Mouse (Mus musculus): ENCODE data around the gene Zcchc10. TPM values are rescaled to one million over a fixed set of nuclear protein-coding genes. Genes with fewer than 3 reads are reported as not detected.
A peak's percentile ranks its signal among the peaks of the same experiment; 100 is the strongest.

Gene Zcchc10
- total and polyA plus RNA-seq, 3 experiments: 3.8 to 7.9 (median 5.9) TPM

- DNase-seq: no peak
- no peak for TF ChIP-seq EP300 (IDR thresholded peaks at IDR 0.05; ENCODE audit: insufficient read depth, low read depth, low read length)
- TF ChIP-seq CTCF (IDR thresholded peaks at IDR 0.05): no peak
- no peak for TF ChIP-seq POLR2A (IDR thresholded peaks at IDR 0.05; ENCODE audit: insufficient read depth, low read depth, low read length)
- Histone ChIP-seq H3K27me3 (ENCODE audit: control insufficient read depth, insufficient read depth, low read length) (no peaks in the 10 kb centered on the region), H3K79me2 (replicated peaks; ENCODE audit: control insufficient read depth, insufficient read depth, low read length) (peaks cover 2% of the 10 kb centered on the region), H3K9ac (ENCODE audit: low read depth, low read length) (peak overlapping the region; percentile 70), H3K4me3 (peak overlapping the region; percentile 74), H3K27ac (peak overlapping the region; percentile 93), H3K4me1 (ENCODE audit: control insufficient read depth, insufficient read depth, low read length) (peaks cover 8% of the 10 kb centered on the region), H3K36me3 (ENCODE audit: control insufficient read depth, insufficient read depth, low read length) (peaks cover 25% of the 10 kb centered on the region)
- 43% methylated on average over 9 of the region's 9 CpGs for WGBS
- intact Hi-C loops (cut with DNase I): no loop called here
These were observed 23.3 kb upstream of the Zcchc10 start for GRCm38 (mm10) chr11:53301167-53301515.

DNA sequence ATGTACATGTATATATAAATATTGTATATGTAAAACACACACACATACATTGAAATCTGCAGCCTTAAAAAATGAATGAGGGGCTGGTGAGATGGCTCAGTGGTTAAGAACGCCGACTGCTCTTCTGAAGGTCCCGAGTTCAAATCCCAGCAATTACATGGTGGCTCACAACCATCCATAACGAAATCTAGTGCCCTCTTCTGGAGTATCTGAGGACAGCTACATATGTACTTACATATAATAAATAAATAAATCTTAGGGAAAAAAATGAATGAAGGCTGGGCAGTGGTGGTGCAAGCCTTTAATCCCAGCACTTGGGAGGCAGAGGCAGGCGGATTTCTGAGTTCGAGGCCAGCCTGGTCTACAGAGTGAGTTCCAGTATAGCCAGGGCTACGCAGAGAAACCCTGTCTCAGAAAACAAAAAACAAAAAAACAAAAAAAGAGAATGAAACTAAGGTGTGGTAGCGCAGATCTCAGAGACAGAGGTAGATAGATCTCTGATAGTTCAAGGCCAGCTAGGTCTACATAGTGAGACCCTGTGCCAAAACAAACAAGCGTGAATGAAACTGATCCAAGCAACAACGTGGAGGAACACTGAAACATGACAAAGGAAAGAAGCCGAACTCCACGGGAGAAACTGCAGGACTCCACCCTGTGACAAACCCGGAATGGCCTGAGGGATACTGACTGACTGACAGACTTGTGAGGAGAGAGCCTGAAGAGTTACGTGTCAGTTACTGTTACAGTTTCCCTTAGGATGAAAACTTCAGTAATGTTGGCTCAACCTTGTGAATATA lies 20.2 kb upstream of the Zcchc10 start:
- TF ChIP-seq POLR2A (IDR thresholded peaks at IDR 0.05; ENCODE audit: insufficient read depth, low read depth, low read length) (no peak), EP300 (IDR thresholded peaks at IDR 0.05; ENCODE audit: insufficient read depth, low read depth, low read length) (no peak), CTCF (IDR thresholded peaks at IDR 0.05) (no peak; the same call in 1 of the 2 replicates)
- Histone ChIP-seq H3K4me3 (no peak overlapping the region), H3K27ac (no peak overlapping the region), H3K79me2 (replicated peaks; ENCODE audit: control insufficient read depth, insufficient read depth, low read length) (no peaks in the 10 kb centered on the region), H3K27me3 (ENCODE audit: control insufficient read depth, insufficient read depth, low read length) (no peaks in the 10 kb centered on the region), H3K4me1 (ENCODE audit: control insufficient read depth, insufficient read depth, low read length) (peaks cover 17% of the 10 kb centered on the region), H3K9ac (ENCODE audit: low read depth, low read length) (no peak overlapping the region), H3K36me3 (ENCODE audit: control insufficient read depth, insufficient read depth, low read length) (peaks cover 12% of the 10 kb centered on the region)
- 84% methylated on average over 14 of the region's 14 CpGs for WGBS
- no peak for DNase-seq
- intact Hi-C loops (cut with DNase I): no loop called here

GRCm38 (mm10) chr11:53306965-53307364 lies 17.5 kb upstream of the Zcchc10 start:
- intact Hi-C loops (cut with DNase I): no loop called here
- TF ChIP-seq CTCF (IDR thresholded peaks at IDR 0.05): no peak
- H3K27me3 ChIP-seq (ENCODE audit: control insufficient read depth, insufficient read depth, low read length): no peaks in the 10 kb centered on the region
- no peak for DNase-seq
- H3K4me3 ChIP-seq: no peak overlapping the region
- WGBS: 15% methylated on average over 2 of the region's 2 CpGs
- H3K27ac ChIP-seq: peak overlapping the region; percentile 96
- H3K36me3 ChIP-seq (ENCODE audit: control insufficient read depth, insufficient read depth, low read length): peaks cover 12% of the 10 kb centered on the region
- H3K79me2 ChIP-seq (replicated peaks; ENCODE audit: control insufficient read depth, insufficient read depth, low read length): no peaks in the 10 kb centered on the region
- H3K9ac ChIP-seq (ENCODE audit: low read depth, low read length): no peak overlapping the region
- peaks cover 13% of the 10 kb centered on the region for H3K4me1 ChIP-seq (ENCODE audit: control insufficient read depth, insufficient read depth, low read length)

DNA sequence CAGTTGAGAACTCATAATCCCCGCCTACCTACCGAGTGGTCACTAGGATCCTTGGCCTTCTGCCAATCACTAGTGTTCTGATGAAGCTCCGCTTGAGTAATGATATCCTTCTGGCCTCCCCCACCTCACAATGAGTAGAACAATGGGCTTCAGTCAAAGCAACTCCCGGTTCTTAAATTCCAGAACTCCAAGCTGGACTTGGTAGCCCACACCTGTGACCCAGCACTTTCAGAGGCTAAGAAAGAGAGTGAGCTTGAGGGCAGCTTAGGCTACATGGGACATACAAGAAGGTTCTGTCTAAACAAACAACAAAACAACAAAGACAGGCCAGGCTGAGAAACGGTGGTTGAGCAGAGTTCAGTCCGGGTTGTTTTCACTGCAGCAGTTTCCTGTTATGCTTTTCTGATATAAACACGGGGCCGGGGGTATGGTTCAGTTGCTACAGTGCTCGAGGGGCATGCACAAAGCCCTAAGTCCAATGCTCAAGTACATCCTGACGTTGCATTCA lies 16.9 kb upstream of the Zcchc10 start:
- H3K4me3 ChIP-seq: no peak overlapping the region
- WGBS: 24% methylated on average over 10 of the region's 10 CpGs
- H3K27me3 ChIP-seq (ENCODE audit: control insufficient read depth, insufficient read depth, low read length): no peaks in the 10 kb centered on the region
- H3K27ac ChIP-seq: peak overlapping the region; percentile 96
- intact Hi-C loops (cut with DNase I): no loop called here
- peaks cover 12% of the 10 kb centered on the region for H3K36me3 ChIP-seq (ENCODE audit: control insufficient read depth, insufficient read depth, low read length)
- TF ChIP-seq EP300 (IDR thresholded peaks at IDR 0.05; ENCODE audit: insufficient read depth, low read depth, low read length) (no peak), CTCF (IDR thresholded peaks at IDR 0.05) (no peak), POLR2A (IDR thresholded peaks at IDR 0.05; ENCODE audit: insufficient read depth, low read depth, low read length) (no peak)
- peaks cover 13% of the 10 kb centered on the region for H3K4me1 ChIP-seq (ENCODE audit: control insufficient read depth, insufficient read depth, low read length)
- no peak overlapping the region; the same call in 1 of the 2 replicates for H3K9ac ChIP-seq (ENCODE audit: low read depth, low read length)
- H3K79me2 ChIP-seq (replicated peaks; ENCODE audit: control insufficient read depth, insufficient read depth, low read length): no peaks in the 10 kb centered on the region
- peak; percentile 29 to 36 for DNase-seq

DNA sequence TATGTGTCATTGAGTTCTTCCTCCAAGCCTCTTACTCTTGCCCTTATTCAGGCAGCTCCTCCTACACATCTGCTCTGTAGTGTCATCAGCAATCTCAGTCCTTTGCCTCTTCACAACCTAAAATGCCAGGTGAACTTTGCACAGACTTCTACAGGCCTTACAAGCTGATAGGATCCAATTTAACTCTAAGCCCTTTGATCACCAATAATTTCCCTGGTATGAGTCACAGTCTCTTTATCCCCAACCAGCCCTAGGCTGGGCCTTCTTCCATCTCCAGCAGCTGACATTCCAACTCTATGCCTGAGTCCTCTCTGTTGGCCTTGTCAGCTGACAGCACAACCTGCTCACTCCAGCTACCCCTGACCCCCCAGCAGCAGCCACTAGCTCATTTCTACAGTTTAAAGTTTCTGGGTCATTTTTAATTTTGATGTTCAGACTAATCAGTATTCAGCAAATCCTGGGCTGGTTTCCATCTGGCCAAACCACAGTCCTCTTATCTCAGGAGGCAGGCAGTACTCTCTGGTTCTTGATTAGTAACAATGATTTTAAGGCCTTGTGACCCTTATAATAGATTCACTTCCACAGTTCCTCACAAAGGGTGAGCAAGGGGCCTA lies 16.1 kb upstream of the Zcchc10 start:
- intact Hi-C loops (cut with DNase I): no loop called here
- Histone ChIP-seq H3K27ac (peak overlapping the region; percentile 96), H3K27me3 (ENCODE audit: control insufficient read depth, insufficient read depth, low read length) (no peaks in the 10 kb centered on the region), H3K36me3 (ENCODE audit: control insufficient read depth, insufficient read depth, low read length) (peaks cover 12% of the 10 kb centered on the region), H3K4me3 (no peak overlapping the region), H3K9ac (ENCODE audit: low read depth, low read length) (peak overlapping the region; percentile 27; the same call in 1 of the 2 replicates), H3K4me1 (ENCODE audit: control insufficient read depth, insufficient read depth, low read length) (peaks cover 13% of the 10 kb centered on the region), H3K79me2 (replicated peaks; ENCODE audit: control insufficient read depth, insufficient read depth, low read length) (no peaks in the 10 kb centered on the region)
- TF ChIP-seq POLR2A (IDR thresholded peaks at IDR 0.05; ENCODE audit: insufficient read depth, low read depth, low read length): no peak
- no peak for TF ChIP-seq EP300 (IDR thresholded peaks at IDR 0.05; ENCODE audit: insufficient read depth, low read depth, low read length)
- TF ChIP-seq CTCF (IDR thresholded peaks at IDR 0.05): no peak
- peak; percentile 66 to 80 for DNase-seq

DNA sequence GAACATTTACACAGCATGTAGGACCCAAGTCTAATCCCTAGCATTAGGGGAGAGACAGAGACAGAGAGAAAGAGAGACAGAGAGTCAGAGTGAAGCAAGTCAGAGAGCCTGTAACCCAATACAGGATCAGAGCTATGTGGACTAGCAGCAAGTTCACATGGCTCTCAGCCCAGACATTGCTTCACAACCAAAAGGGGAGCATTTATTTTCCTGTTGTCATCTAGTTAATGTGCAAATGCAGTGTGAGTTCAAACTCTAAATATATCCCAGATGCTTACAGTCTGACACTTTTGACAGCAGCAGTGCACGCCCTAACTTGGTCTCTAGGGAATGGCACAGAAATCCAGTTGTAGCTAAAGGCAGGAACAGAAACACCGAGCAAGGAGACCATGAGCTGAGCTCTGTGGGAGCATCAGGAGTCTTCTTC lies 15.6 kb upstream of the Zcchc10 start:
- H3K79me2 ChIP-seq (replicated peaks; ENCODE audit: control insufficient read depth, insufficient read depth, low read length): no peaks in the 10 kb centered on the region
- H3K4me3 ChIP-seq: no peak overlapping the region
- TF ChIP-seq POLR2A (IDR thresholded peaks at IDR 0.05; ENCODE audit: insufficient read depth, low read depth, low read length) (peak; percentile 64; the same call in 1 of the 2 replicates), EP300 (IDR thresholded peaks at IDR 0.05; ENCODE audit: insufficient read depth, low read depth, low read length) (peak; percentile 33; the same call in 1 of the 2 replicates), CTCF (IDR thresholded peaks at IDR 0.05) (peak; percentile 28; the same call in 1 of the 2 replicates)
- H3K27ac ChIP-seq: peak overlapping the region; percentile 96
- peaks cover 12% of the 10 kb centered on the region for H3K36me3 ChIP-seq (ENCODE audit: control insufficient read depth, insufficient read depth, low read length)
- no peaks in the 10 kb centered on the region for H3K27me3 ChIP-seq (ENCODE audit: control insufficient read depth, insufficient read depth, low read length)
- DNase-seq: peak; percentile 63 to 87
- 5% methylated on average over 2 of the region's 2 CpGs for WGBS
- H3K9ac ChIP-seq (ENCODE audit: low read depth, low read length): peak overlapping the region; percentile 27; the same call in 1 of the 2 replicates
- intact Hi-C loops (cut with DNase I): no loop called here
- H3K4me1 ChIP-seq (ENCODE audit: control insufficient read depth, insufficient read depth, low read length): peaks cover 13% of the 10 kb centered on the region
